8 mouse cellular contexts compared by ENCODE assay signal in the genomic region with DNA sequence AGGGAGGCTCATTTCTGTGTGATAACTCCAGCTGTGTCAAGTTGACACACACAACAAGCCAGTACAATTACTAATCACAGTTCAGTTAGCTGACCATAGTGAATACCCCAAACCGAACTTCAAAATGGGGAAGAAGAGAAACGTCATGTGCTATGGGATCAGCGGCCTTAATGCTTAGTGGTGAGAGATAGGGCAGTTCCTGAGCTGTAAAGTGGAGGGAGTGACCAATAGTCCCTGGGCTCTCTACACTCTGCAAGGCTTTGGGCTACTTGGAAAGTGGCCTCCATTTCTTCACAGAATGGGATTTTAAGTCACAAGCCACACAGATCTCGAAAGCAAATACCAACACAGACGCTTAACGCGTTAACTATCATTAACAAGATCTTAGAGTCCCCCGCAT. TPM values are rescaled to one million over a fixed set of nuclear protein-coding genes. Genes with fewer than 3 reads are reported as not detected.
DNase-seq lines count a peak whose midpoint lies in the region; ATAC-seq lines count a peak whose summit lies in the region.

No protein-coding gene starts in this region.

- peak overlapping the region; percentile 73 for H3K4me2 ChIP-seq in forebrain, embryonic 12.5 days
- peak overlapping the region; percentile 82 for H3K4me2 ChIP-seq in liver, embryonic 15.5 days

- WGBS in forebrain, embryonic 12.5 days = 38% methylated on average over 8 of the region's 8 CpGs
- WGBS in liver, embryonic 15.5 days (ENCODE audit: insufficient replicate concordance) = 9% methylated on average over 8 of the region's 8 CpGs

- no peaks in the 10 kb centered on the region for H3K9me3 ChIP-seq in erythroblast, embryonic 14.5 days (ENCODE audit: control insufficient read depth, low read length)
- no peaks in the 10 kb centered on the region for H3K9me3 ChIP-seq in forebrain, embryonic 12.5 days
- H3K9me3 ChIP-seq in liver, embryonic 15.5 days (replicated peaks) = no peaks in the 10 kb centered on the region

- H3K9ac ChIP-seq in forebrain, embryonic 12.5 days = peak overlapping the region; percentile 89
- peak overlapping the region; percentile 89 for H3K9ac ChIP-seq in liver, embryonic 15.5 days

- peak; percentile 59 for DNase-seq in A20 (ENCODE audit: low read depth, low spot score)
- DNase-seq in Muller cell, postnatal 12 days (ENCODE audit: inconsistent ontology term) = no peak
- no peak for DNase-seq in ovary, postnatal 36 days (ENCODE audit: low spot score)

- H3K27ac ChIP-seq in forebrain, embryonic 12.5 days = no peak overlapping the region
- peak overlapping the region; percentile 85 for H3K27ac ChIP-seq in liver, embryonic 15.5 days (replicated peaks)

- peak overlapping the region; percentile 91 for H3K4me3 ChIP-seq in erythroblast, embryonic 14.5 days (replicated peaks)
- H3K4me3 ChIP-seq in forebrain, embryonic 12.5 days (replicated peaks) = peak overlapping the region; percentile 94
- H3K4me3 ChIP-seq in liver, embryonic 15.5 days (replicated peaks) = peak overlapping the region; percentile 96

- H3K27me3 ChIP-seq in erythroblast, embryonic 14.5 days (ENCODE audit: control insufficient read depth) = no peaks in the 10 kb centered on the region
- H3K27me3 ChIP-seq in forebrain, embryonic 12.5 days = no peaks in the 10 kb centered on the region
- no peaks in the 10 kb centered on the region for H3K27me3 ChIP-seq in liver, embryonic 15.5 days

- peaks cover 31% of the 10 kb centered on the region for H3K36me3 ChIP-seq in erythroblast, embryonic 14.5 days (ENCODE audit: control insufficient read depth)
- peaks cover 19% of the 10 kb centered on the region for H3K36me3 ChIP-seq in forebrain, embryonic 12.5 days (replicated peaks)
- H3K36me3 ChIP-seq in liver, embryonic 15.5 days (replicated peaks) = peaks cover 19% of the 10 kb centered on the region

- peaks cover 45% of the 10 kb centered on the region for H3K4me1 ChIP-seq in erythroblast, embryonic 14.5 days (ENCODE audit: control insufficient read depth)
- peaks cover 33% of the 10 kb centered on the region for H3K4me1 ChIP-seq in forebrain, embryonic 12.5 days
- peaks cover 56% of the 10 kb centered on the region for H3K4me1 ChIP-seq in liver, embryonic 15.5 days (replicated peaks)

- no peak for ATAC-seq in erythroblast, adult 5-6 weeks (replicated peaks; ENCODE audit: low FRiP score, poor library complexity, severe bottlenecking)
- no peak for ATAC-seq in forebrain, embryonic 12.5 days (ENCODE audit: low FRiP score)
- no peak for ATAC-seq in liver, embryonic 15.5 days (ENCODE audit: insufficient read depth)
- ATAC-seq in CD4-positive, CD25-positive, alpha-beta regulatory T cell, adult 4 months = no peak

RNA-seq across cellular contexts. Expression of gene 0610012G03Rik, which starts 1.0 kb away (rescaled TPM):
- polyA plus RNA-seq in erythroblast, embryonic 14.5 days (2012) = 5.5 and 5.9 TPM in 2 replicates
- total RNA-seq in erythroblast, adult 5-6 weeks (2015; ENCODE audit: low replicate concordance) = 3.1 and 14.0 TPM in 2 replicates
- total RNA-seq in erythroblast, adult 5-6 weeks (2017; ENCODE audit: low replicate concordance) = 1.3 and 7.2 TPM in 2 replicates
- 79.7 and 91.9 TPM in 2 replicates for polyA plus RNA-seq in forebrain, embryonic 12.5 days (2016; fragmentation: Nextera tagmentation; extraction: Ambion mirVana)
- 38.1 and 39.4 TPM in 2 replicates for polyA plus RNA-seq in liver, embryonic 15.5 days (2015; fragmentation: Nextera tagmentation; extraction: Ambion mirVana)
- 1 to 10 TPM; 1.3 to 2.6 TPM for polyA plus RNA-seq in CD4-positive, CD25-positive, alpha-beta regulatory T cell, adult 4 months (2017; shearing (Covaris generic))

RNA-seq across cellular contexts. Expression of gene Ncbp2, which starts 1.0 kb away (rescaled TPM):
- polyA plus RNA-seq in erythroblast, embryonic 14.5 days (2012) = 5.8 and 7.7 TPM in 2 replicates
- total RNA-seq in erythroblast, adult 5-6 weeks (2015; ENCODE audit: low replicate concordance) = 3.1 and 11.7 TPM in 2 replicates
- 4.9 and 8.9 TPM in 2 replicates for total RNA-seq in erythroblast, adult 5-6 weeks (2017; ENCODE audit: low replicate concordance)
- 134 TPM in 2 replicates for polyA plus RNA-seq in forebrain, embryonic 12.5 days (2016; fragmentation: Nextera tagmentation; extraction: Ambion mirVana)
- polyA plus RNA-seq in liver, embryonic 15.5 days (2015; fragmentation: Nextera tagmentation; extraction: Ambion mirVana) = 27.5 and 28.3 TPM in 2 replicates
- polyA plus RNA-seq in CD4-positive, CD25-positive, alpha-beta regulatory T cell, adult 4 months (2017; shearing (Covaris generic)) = 10 to 100 TPM; 35.0 to 38.4 TPM

RNA-seq across cellular contexts. Expression of gene Pigz, which starts 13.7 kb away (rescaled TPM):
- 0.02 TPM in 1 of 2 replicates, not detected in the other for polyA plus RNA-seq in erythroblast, embryonic 14.5 days (2012)
- total RNA-seq in erythroblast, adult 5-6 weeks (2015; ENCODE audit: low replicate concordance) = 1.9 TPM in 1 of 2 replicates, not detected in the other
- total RNA-seq in erythroblast, adult 5-6 weeks (2017; ENCODE audit: low replicate concordance) = 0.09 and 0.98 TPM in 2 replicates
- 1.1 and 1.5 TPM in 2 replicates for polyA plus RNA-seq in forebrain, embryonic 12.5 days (2016; fragmentation: Nextera tagmentation; extraction: Ambion mirVana)
- 0.23 and 0.48 TPM in 2 replicates for polyA plus RNA-seq in liver, embryonic 15.5 days (2015; fragmentation: Nextera tagmentation; extraction: Ambion mirVana)
- polyA plus RNA-seq in CD4-positive, CD25-positive, alpha-beta regulatory T cell, adult 4 months (2017; shearing (Covaris generic)) = under 1 TPM; 0.65 to 0.67 TPM

RNA-seq across cellular contexts. Expression of gene Senp5, which starts 55.8 kb away (rescaled TPM):
- polyA plus RNA-seq in erythroblast, embryonic 14.5 days (2012) = 0.06 and 0.07 TPM in 2 replicates
- total RNA-seq in erythroblast, adult 5-6 weeks (2015; ENCODE audit: low replicate concordance) = 2.3 and 4.4 TPM in 2 replicates
- total RNA-seq in erythroblast, adult 5-6 weeks (2017; ENCODE audit: low replicate concordance) = 2.8 and 4.6 TPM in 2 replicates
- 24.1 and 25.0 TPM in 2 replicates for polyA plus RNA-seq in forebrain, embryonic 12.5 days (2016; fragmentation: Nextera tagmentation; extraction: Ambion mirVana)
- 4.7 and 5.1 TPM in 2 replicates for polyA plus RNA-seq in liver, embryonic 15.5 days (2015; fragmentation: Nextera tagmentation; extraction: Ambion mirVana)
- 10 to 100 TPM in 1 of 2 experiments, 1 to 10 TPM in 1; 8.3 to 13.3 TPM for polyA plus RNA-seq in CD4-positive, CD25-positive, alpha-beta regulatory T cell, adult 4 months (2017; shearing (Covaris generic))
